Mouse (Mus musculus) liver, embryonic 14.5 days (tissue): ENCODE measurements around the gene Kcnh7.

Experiments
- CTCF ChIP-seq: IDR thresholded peaks from 2 replicates; pipeline ENCODE4 v1.5.1; 2016; ENCODE audit warnings: antibody characterized with exemption, low read depth, control low read depth
- EP300 ChIP-seq: IDR thresholded peaks from 2 replicates; pipeline ENCODE4 v1.6.1; 2016; ENCODE audit warnings: antibody characterized with exemption, low read depth

DNA sequence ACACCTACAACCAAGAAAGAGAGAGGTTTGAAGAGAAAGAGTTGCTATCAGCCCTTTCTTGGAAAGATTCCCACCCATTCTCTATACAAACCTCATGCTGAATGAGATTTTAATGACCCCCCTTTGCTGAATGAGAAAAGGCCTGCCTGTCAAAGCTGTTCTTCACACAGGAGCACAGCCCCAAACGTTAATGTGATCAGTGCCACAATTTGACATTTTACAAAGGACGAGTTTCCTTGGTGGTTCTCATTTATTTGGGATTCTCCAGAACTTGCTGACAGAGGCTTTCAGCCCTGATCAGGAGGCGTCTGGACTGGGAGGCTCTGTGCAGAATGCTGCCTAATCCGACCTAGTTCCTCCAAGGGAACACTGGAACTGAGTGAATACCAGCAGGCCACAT, 92.3 kb downstream of the Kcnh7 start:
- TF ChIP-seq CTCF (no peak), EP300 (no peak)
